Mouse (Mus musculus) frontal cortex, adult (tissue): ENCODE measurements around the gene Serpina1f.
A peak's percentile ranks its signal among the peaks of the same experiment; 100 is the strongest.
"Not testable (repeated sequence)": the region's sequence is repeated elsewhere in the genome, so short reads cannot be mapped to it uniquely, and the experiment has no call there.

Source experiments
- ATAC-seq: cut with Nextera tagmentation; 2 replicates; pipeline ENCODE4 v1.9.2; 2017; ENCODE audit warnings: mild to moderate bottlenecking, moderate library complexity, mixed read lengths; ENCODE audit not compliant: low TSS enrichment

Serpina1f gene

DNA sequence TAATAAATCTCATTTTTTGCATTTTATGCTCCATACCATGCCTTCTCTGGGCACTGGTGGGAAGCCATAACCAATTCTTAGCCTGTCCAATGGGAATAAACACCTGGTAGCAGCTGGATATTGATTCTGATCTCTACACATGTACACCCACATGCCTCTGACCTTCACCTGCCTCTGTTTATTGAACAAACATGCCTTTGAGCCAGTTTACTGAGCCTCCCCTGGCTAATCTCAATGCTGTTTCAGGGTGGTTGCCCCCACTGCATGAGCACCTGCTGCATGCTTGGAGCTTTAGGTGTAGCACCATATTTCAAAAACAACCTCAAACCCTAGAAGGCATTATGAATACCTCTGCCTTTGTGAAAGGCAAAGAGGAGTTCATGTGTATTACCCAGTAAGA lies 33.3 kb downstream of the Serpina1f start:
- ATAC-seq: not testable (repeated sequence)

DNA sequence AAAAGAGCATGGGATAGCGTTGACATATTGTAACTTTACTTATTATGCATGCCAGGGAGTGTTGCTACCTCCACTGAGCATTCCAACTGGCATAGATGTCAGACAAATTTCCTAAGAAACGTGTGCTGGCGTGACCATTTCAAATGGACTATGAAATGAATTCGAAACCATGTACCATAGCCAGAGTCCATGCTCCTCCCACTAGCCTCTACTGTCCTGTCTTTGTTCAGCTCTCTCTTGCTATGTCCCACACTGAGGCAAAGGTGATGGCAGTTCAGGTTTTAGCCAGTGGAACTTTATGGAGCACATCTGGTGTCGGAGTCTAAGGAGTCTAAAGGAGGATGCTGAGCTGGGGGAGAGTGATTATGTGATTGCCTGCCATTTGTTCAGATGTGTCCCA lies 35.3 kb downstream of the Serpina1f start:
- no peak for ATAC-seq

DNA sequence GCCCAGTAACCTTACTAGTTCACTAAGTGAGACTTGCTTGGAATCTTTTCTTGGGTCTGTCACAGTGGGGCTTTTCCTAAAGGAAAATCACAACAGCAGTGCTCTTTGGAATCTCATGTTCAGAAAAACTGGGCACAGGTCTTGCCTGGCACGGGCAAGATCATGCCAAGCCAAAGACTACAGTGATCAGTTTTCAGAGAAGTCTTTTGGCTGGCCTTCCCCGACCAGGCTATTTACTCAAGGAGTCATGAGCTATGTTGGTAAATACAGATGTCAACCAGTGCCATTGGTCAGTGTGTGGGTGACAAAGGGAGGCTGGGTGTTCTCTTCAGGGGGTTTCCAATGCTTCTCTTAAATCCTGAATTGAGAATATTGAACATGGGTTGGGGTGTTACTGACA lies 36.2 kb downstream of the Serpina1f start:
- ATAC-seq: no peak

DNA sequence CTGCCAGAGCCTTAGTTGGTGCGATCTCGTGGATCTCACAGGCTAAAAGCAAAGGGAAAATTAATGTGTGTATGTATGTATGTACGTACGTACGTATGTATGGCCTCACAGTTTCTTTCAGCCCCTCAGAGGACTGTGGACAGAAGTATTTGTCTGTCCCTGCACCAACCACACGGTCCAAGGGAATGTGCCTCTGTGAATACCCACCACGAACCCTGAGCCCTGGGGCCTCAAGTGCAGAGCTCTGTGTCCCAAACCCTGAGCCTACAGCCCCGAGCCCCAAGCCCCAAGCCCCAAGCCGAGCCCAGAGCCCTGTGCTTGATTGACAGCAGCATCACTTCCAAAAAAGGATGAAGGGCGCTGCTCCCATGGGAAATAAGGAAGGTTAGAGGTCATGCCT lies 37.3 kb downstream of the Serpina1f start:
- ATAC-seq: no peak

DNA sequence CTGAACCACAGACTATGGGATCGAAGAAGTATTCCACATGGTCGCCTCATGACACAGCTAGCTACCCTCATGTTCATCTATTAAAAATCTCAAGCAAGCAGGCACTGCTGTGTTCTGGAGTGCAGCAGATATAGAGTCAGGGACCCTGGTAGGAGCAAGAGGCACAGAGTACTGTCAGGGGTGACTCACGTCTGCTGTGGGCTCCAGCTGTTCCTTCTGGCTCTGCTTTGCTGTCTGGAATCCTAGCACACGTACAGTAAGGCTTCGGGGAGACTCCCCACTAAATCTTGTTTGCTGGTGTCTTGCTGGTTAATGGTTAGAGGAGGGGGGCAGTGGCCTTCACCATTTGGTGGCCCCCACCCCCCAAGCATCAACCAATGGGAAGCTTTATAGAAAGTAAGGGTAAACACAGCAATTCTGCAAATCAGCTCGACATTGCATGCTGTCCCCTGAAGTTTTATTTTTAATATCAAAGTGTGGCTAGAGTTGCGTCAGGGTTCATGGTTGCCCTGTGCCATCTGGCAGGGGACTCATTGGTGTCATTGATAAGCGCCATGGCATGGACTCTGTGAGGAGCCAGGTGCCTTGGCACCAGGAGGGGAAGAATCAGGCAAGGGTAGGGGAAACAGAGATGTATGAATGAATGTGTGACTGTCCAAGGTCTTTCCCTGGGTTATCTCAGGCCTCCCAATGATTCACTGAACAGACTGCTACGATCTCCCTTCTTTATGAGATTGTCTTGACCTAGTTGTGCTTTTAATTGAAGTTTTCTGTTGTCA lies 38.3 kb downstream of the Serpina1f start, which contains the start of gene Serpina6:
Serpina6 (minus strand) TSS at position 365 of the 779 bp plus-strand sequence.
- ATAC-seq: no peak

DNA sequence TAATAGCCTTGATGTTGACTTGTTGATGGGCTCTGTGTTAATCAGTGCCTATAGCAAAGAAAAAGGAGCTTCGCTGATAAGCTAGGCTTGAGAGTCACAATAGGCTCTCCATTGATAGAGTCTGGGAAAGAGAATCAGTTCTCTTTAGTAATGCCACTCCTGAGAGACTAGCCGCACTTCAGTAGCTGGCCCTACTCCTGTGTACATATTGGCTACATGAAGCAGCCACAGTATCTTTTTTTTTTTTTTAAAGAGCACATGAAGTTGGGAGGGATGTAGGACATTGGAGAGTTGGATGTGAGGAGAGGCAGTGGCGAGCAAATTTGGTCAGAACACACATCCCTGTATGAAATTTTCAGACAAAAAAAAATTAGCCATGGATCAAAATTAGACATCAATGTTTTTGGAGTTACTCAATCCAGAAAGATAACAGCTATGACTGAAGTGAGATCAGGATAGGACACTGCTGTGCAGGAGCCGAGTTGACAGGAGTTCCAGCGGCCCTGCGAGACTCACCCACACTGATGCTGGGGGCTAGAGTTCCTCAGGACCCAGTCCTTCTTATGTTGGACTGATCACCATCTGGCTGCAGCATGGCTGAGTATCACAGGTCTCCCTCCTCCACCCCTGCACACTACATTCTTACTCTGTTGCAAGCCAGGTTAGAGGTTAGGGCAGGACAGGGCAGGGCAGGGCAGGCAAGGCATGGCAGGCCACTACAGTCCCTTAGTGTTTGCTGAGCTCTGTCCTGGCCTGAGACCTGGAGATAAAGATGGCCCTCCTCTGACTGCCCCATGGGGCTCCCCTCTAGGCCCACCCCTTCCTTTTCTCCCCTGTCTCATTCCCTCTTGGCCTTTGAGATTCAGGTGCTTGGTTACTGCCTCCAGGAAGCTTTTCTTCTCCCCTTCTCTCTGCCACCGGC lies 39.9 kb downstream of the Serpina1f start:
- no peak for ATAC-seq

DNA sequence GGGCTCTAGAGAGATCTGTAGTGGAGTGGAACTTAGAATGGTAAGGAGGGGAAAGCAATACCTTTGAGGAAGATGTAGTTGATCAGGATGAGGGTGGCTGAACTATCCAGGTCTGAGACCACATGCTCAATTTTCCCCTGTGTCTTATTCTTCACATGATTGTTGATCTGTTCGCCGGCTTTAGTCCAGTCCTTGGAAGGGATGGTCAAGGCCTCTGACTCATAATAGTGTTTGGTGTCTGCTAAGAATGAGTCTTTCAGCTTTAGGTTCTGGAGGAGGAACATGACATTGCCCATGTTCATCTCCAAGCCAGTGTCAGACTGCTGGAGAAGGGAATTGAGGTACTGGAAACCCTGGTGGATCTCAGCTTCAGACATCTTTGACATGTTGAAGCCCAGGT lies 41.5 kb downstream of the Serpina1f start:
- no peak for ATAC-seq

DNA sequence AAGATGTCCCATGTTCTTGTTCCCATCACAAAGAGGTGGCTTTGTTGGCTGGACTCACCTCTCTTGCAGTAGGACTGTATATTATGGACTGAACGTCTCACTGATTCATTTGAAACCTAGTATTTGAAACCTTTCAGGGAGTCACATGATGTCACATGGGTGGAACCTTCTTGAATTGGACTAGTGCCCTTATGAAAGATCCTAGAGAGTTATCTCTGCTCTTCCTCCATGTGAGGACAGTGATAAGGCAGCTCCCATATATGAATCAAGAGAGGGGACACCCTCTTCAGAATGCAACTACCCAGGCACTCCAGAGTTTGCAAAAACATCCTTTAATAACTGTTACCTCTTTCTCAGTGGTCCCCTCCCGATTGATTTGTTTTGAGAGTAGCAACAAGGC lies 49.0 kb downstream of the Serpina1f start:
- ATAC-seq: no peak

DNA sequence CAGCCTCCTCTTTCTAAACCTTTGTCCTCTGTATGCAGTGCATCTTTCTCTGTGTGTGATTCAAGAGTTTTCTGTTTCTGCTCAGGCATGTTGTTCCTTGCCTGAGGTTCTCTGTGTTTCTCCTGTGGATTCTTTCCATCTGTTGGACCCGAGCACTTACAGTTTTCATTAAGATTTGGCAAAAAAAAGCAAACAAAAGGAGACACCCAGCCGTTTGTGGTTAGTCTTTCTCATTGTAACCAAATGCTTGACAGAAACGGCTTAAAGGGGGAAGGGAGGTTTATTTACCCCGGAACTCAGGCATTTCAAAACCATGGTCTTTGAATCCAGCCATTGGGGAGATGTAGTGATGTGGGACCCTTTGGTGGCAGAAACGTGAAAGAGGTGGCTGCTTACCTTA lies 50.7 kb downstream of the Serpina1f start:
- no peak for ATAC-seq

DNA sequence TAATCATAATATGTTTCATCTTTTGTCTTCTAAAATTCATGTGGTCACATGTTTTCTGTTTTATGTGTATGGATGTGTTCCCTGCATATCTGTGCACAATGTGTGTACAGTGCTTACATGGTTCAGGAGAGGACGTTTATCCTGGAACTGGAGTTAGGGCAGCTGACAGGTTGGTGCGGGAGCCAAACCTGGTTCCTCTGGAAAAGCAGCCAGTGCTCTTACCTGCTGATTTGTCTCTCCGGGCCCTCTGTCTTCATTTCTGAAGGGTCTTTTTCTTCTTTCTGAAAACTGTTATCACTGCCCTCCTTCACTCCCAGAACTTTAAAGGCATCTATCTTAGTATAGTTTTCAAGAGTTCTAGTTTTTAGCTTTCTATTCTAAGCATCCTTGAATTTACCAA lies 51.5 kb downstream of the Serpina1f start:
- ATAC-seq: no peak

DNA sequence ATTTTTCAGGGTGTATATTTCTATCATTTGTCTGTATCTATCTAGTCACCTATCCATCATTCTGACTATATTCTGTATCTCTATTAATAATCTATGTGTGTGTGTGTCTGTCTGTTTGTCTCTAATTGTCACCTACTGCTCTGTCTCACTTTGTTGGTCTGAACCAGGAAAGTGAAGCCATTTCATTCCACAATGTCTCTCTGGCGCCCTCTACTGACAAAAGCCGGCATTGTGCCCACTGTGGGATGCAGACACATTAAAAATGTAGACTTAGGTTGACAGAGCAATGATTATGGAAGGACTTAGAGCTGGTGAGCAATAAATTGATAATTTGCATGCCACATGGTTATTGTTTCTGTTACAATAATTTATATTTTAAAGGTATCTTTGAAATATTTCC lies 52.0 kb downstream of the Serpina1f start:
- ATAC-seq: peak; percentile 80; the same call in 1 of the 2 replicates
